ENCODE assay signal across 8 mouse cellular contexts in genomic region chr11:59202081-59202995, GRCm38 (mm10). TPM values are rescaled to one million over a fixed set of nuclear protein-coding genes. Genes with fewer than 3 reads are reported as not detected.
DNase-seq lines count a peak whose midpoint lies in the region; ATAC-seq and TF ChIP-seq lines count a peak whose summit lies in the region.

Gene Mrpl55, plus strand, starts transcription at chr11:59202486.

- DNase-seq in MEL-GATA-1-ER (ENCODE audit: extremely low read depth, low read depth): peak; percentile 65
- peak; percentile 91 to 93 for DNase-seq in cerebellum, adult 2 months
- peak; percentile 92 for DNase-seq in forelimb bud, embryonic 11.5 days (ENCODE audit: low read depth, low spot score)
- peak; percentile 90 to 93 for DNase-seq in layer of hippocampus, postnatal 14 days (ENCODE audit: low spot score in 2 of 2)
- DNase-seq in lung, postnatal 14 days: peak; percentile 96
- DNase-seq in retina, adult 2 months (ENCODE audit: low read depth, low spot score): peak; percentile 90
- peak; percentile 91 to 92 for DNase-seq in thymus, postnatal 36 days

- TF ChIP-seq CTCF in cerebellum, adult 2 months (IDR thresholded peaks at IDR 0.05; ENCODE audit: borderline replicate concordance, insufficient read depth, low read depth, low read length): no peak

- H3K27me3 ChIP-seq in cerebellum, adult 2 months (ENCODE audit: control insufficient read depth, insufficient read depth, low read length): no peaks in the 10 kb centered on the region

- ATAC-seq in hematopoietic stem cell, adult 5-6 weeks (replicated peaks in 1 of 2; ENCODE audit: insufficient read depth in 1 of 2, low FRiP score in 2 of 2, low TSS enrichment in 1 of 2, low read depth in 1 of 2, poor library complexity in 2 of 2, severe bottlenecking in 2 of 2): peak; percentile 93 to 94

- WGBS in cerebellum, adult 2 months: under 1% methylated on average over 63 of the region's 63 CpGs

- peak; percentile 84; the same call in 1 of the 2 replicates for TF ChIP-seq POLR2A in cerebellum, adult 2 months (IDR thresholded peaks at IDR 0.05; ENCODE audit: borderline replicate concordance, insufficient read depth, low read length)

- H3K4me3 ChIP-seq in cerebellum, adult 2 months (replicated peaks; ENCODE audit: insufficient read depth, low read depth, low read length): peak within 1 kb of the TSS; percentile 93

- H3K27ac ChIP-seq in cerebellum, adult 2 months (ENCODE audit: insufficient read depth, low read length): peak within 1 kb of the TSS; percentile 39

- H3K4me1 ChIP-seq in cerebellum, adult 2 months (ENCODE audit: control insufficient read depth, insufficient read depth, low read length): no peaks in the 10 kb centered on the region

RNA-seq across cellular contexts. Expression of gene Mrpl55, which starts in this region (rescaled TPM):
- 53.9 and 57.3 TPM in 2 replicates for polyA plus RNA-seq in cerebellum, adult 2 months (2012; rRNA removed)
- total RNA-seq in hematopoietic stem cell, adult 5-6 weeks (2017): 47.6 and 49.0 TPM in 2 replicates
- total RNA-seq in layer of hippocampus, postnatal 14 days (2021): 10 to 100 TPM; 37.1 to 41.8 TPM

Comparison
In these comparisons a context has a peak if more than half of its experiments do, and no peak if none do; other contexts are left out.
1. Peak in every context shown above with its lines: DNase-seq, ATAC-seq, H3K4me3 ChIP-seq and H3K27ac ChIP-seq.